Mouse (Mus musculus) kidney, embryonic 15.5 days (tissue): ENCODE measurements around the gene Col8a2. TPM values are rescaled to one million over a fixed set of nuclear protein-coding genes. Genes with fewer than 3 reads are reported as not detected.
A peak's percentile ranks its signal among the peaks of the same experiment; 100 is the strongest.

Experiments
- ATAC-seq: fragments of 200-750 bp; cut with Nextera tagmentation; replicated peaks from 2 replicates; pipeline ENCODE4 v1.8.0; 2017; ENCODE audit warnings: moderate TSS enrichment; ENCODE audit not compliant: low FRiP score
- H3K27ac ChIP-seq: fragments of 300-500 bp; sonication (generic); 2 replicates; pipeline ENCODE4 v1.5.1; 2015; ENCODE audit warnings: mild to moderate bottlenecking, inconsistent platforms
- H3K27me3 ChIP-seq: fragments of 300-500 bp; sonication (generic); 2 replicates; pipeline ENCODE4 v1.6.1; 2015; ENCODE audit warnings: inconsistent platforms
- H3K36me3 ChIP-seq: fragments of 300-500 bp; sonication (generic); 2 replicates; pipeline ENCODE4 v1.6.1; 2015; ENCODE audit warnings: inconsistent platforms
- H3K4me1 ChIP-seq: fragments of 300-500 bp; sonication (generic); 2 replicates; pipeline ENCODE4 v1.6.1; 2015; ENCODE audit warnings: inconsistent platforms
- H3K4me2 ChIP-seq: fragments of 300-500 bp; sonication (generic); 2 replicates; pipeline ENCODE4 v1.6.1; 2015; ENCODE audit warnings: moderate library complexity, mild to moderate bottlenecking, inconsistent platforms
- H3K4me3 ChIP-seq: fragments of 300-500 bp; sonication (generic); replicated peaks from 2 replicates; pipeline ENCODE4 v1.5.1; 2015; ENCODE audit warnings: mild to moderate bottlenecking, inconsistent platforms
- H3K9ac ChIP-seq: fragments of 300-500 bp; sonication (generic); 2 replicates; pipeline ENCODE4 v1.6.1; 2015; ENCODE audit warnings: mild to moderate bottlenecking, inconsistent platforms
- H3K9me3 ChIP-seq: fragments of 300-500 bp; sonication (generic); replicated peaks from 2 replicates; pipeline ENCODE4 v1.6.1; 2016; ENCODE audit warnings: inconsistent platforms
- WGBS: fragments of 180-500 bp; shearing (Covaris S2); methylation state at CpG from one replicate; pipeline ENCODE4 v1.1.7; 2015; ENCODE audit warnings: mixed read lengths; 5-methylcytosine and 5-hydroxymethylcytosine counted together
- polyA plus RNA-seq: library from polyadenylated mRNA; unstranded; fragments of >200 nt; fragmentation: Nextera tagmentation; extraction: Ambion mirVana; gene quantifications from 2 replicates; pipeline ENCODE4 v1.2.1, GENCODE M21; 2015

Col8a2 gene
- polyA plus RNA-seq, 1 experiment from 2014 or later: 15.2 TPM

GRCm38 (mm10) chr4:126287302-126287995 lies 856 bp downstream of the Col8a2 start:
- Histone ChIP-seq H3K4me2 (peak overlapping the region; percentile 82), H3K27ac (peak overlapping the region; percentile 28; the same call in 1 of the 2 replicates), H3K36me3 (no peaks in the 10 kb centered on the region), H3K4me3 (peak overlapping the region; percentile 52), H3K4me1 (peaks cover 35% of the 10 kb centered on the region), H3K27me3 (peaks cover 60% of the 10 kb centered on the region), H3K9ac (no peak overlapping the region), H3K9me3 (no peaks in the 10 kb centered on the region)
- 0 out of 2 replicates have a peak, but pooled peaks have one; percentile 7 for ATAC-seq
- WGBS: 26% methylated on average over 11 of the region's 11 CpGs

GRCm38 (mm10) chr4:126288085-126288666 lies 1.6 kb downstream of the Col8a2 start:
- H3K36me3 ChIP-seq: no peaks in the 10 kb centered on the region
- no peaks in the 10 kb centered on the region for H3K9me3 ChIP-seq
- 34% methylated on average over 17 of the region's 17 CpGs for WGBS
- no peak for ATAC-seq
- peak overlapping the region; percentile 52; the same call in 1 of the 2 replicates for H3K4me3 ChIP-seq
- H3K4me1 ChIP-seq: peaks cover 35% of the 10 kb centered on the region
- H3K4me2 ChIP-seq: peak overlapping the region; percentile 82
- H3K27ac ChIP-seq: peak overlapping the region; percentile 28; the same call in 1 of the 2 replicates
- H3K27me3 ChIP-seq: peaks cover 60% of the 10 kb centered on the region
- no peak overlapping the region for H3K9ac ChIP-seq

DNA sequence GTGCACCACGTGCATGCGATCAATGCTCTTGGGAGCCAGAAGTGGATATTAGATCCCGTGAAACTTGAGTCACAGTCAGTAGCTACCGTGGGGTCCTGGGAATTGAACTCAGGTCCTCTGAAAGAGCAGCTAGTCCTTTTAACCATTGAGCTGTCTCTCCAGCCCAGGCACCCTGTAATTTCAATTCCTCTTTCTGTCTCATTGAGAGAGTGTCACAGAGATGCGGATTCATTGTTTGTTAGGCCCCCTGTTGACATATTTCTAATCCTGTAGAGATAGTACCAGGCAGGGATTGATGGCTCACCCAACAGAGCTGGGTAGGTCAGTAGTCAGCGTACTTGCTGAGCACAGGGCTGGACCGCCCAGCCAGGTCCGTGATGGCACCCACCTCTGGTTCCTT lies 3.7 kb downstream of the Col8a2 start:
- 86% methylated on average over 8 of the region's 8 CpGs for WGBS
- no peak for ATAC-seq
- Histone ChIP-seq H3K9ac (no peak overlapping the region), H3K4me3 (no peak overlapping the region), H3K9me3 (no peaks in the 10 kb centered on the region), H3K27me3 (peaks cover 48% of the 10 kb centered on the region), H3K4me1 (peaks cover 35% of the 10 kb centered on the region), H3K36me3 (no peaks in the 10 kb centered on the region), H3K4me2 (no peak overlapping the region), H3K27ac (no peak overlapping the region)

- Histone ChIP-seq H3K4me2 (no peak overlapping the region), H3K9me3 (no peaks in the 10 kb centered on the region), H3K27ac (no peak overlapping the region), H3K4me1 (peaks cover 35% of the 10 kb centered on the region), H3K27me3 (peaks cover 51% of the 10 kb centered on the region), H3K36me3 (no peaks in the 10 kb centered on the region), H3K9ac (no peak overlapping the region), H3K4me3 (no peak overlapping the region)
- WGBS: 25% methylated on average over 13 of the region's 13 CpGs
- ATAC-seq: no peak
Measured at GRCm38 (mm10) chr4:126291196-126291595, 4.6 kb downstream of the Col8a2 start.

DNA sequence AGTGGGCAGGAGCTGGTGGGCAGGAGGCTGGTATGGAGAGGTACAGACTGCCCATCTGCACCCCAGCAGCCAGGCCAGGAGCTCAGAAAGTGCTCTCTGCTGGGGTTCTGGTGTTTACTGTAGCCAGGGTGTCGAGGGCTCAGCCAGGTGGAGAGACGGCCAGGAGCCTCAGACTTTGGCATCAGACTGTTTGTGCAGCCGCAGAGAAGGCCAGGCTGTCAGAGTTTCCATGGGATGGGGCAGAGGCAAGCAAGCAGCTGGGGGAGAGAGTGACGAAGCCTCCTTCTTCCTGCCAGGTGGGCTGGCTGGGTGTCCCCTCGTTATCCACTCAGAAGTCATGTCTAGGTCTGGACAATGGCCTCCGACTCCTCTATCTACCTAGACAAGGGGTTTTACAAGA lies 8.6 kb downstream of the Col8a2 start:
- no peak overlapping the region for H3K4me3 ChIP-seq
- no peak overlapping the region for H3K27ac ChIP-seq
- H3K4me1 ChIP-seq: peaks cover 23% of the 10 kb centered on the region
- no peak overlapping the region for H3K9ac ChIP-seq
- 72% methylated on average over 6 of the region's 6 CpGs for WGBS
- H3K4me2 ChIP-seq: no peak overlapping the region
- H3K9me3 ChIP-seq: no peaks in the 10 kb centered on the region
- H3K27me3 ChIP-seq: peaks cover 54% of the 10 kb centered on the region
- no peaks in the 10 kb centered on the region for H3K36me3 ChIP-seq
- ATAC-seq: no peak

DNA sequence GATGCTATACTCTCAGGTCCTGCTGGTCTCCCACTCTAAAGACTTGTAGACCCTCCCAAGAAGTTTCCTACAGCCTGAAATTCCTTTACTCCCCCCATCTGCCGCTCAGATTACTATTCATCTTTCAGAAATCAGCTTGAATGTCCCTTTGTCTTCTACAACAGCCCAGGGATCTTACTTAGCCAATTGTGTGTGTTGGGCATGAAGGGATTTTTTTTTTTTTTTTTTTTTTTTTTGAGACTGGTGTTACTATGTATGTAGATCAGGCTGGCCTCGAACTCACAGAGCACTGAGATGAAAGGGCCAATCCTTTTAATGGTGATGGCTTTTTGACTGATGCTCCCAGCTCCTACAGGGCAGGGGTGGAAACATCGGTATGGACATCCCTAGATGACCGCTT lies 9.3 kb downstream of the Col8a2 start:
- Histone ChIP-seq H3K4me1 (peaks cover 28% of the 10 kb centered on the region), H3K27me3 (peaks cover 58% of the 10 kb centered on the region), H3K4me3 (no peak overlapping the region), H3K27ac (no peak overlapping the region), H3K36me3 (no peaks in the 10 kb centered on the region), H3K9me3 (no peaks in the 10 kb centered on the region), H3K4me2 (peak overlapping the region; percentile 60; the same call in 1 of the 2 replicates), H3K9ac (0 out of 2 replicates have a peak overlapping the region, but pooled peaks have one; percentile 47)
- WGBS: 46% methylated on average over 4 of the region's 4 CpGs
- ATAC-seq: no peak

GRCm38 (mm10) chr4:126296617-126297101 lies 10.1 kb downstream of the Col8a2 start:
- H3K27me3 ChIP-seq: peaks cover 65% of the 10 kb centered on the region
- peak overlapping the region; percentile 47 for H3K9ac ChIP-seq
- peak; percentile 44; the same call in 1 of the 2 replicates for ATAC-seq

DNA sequence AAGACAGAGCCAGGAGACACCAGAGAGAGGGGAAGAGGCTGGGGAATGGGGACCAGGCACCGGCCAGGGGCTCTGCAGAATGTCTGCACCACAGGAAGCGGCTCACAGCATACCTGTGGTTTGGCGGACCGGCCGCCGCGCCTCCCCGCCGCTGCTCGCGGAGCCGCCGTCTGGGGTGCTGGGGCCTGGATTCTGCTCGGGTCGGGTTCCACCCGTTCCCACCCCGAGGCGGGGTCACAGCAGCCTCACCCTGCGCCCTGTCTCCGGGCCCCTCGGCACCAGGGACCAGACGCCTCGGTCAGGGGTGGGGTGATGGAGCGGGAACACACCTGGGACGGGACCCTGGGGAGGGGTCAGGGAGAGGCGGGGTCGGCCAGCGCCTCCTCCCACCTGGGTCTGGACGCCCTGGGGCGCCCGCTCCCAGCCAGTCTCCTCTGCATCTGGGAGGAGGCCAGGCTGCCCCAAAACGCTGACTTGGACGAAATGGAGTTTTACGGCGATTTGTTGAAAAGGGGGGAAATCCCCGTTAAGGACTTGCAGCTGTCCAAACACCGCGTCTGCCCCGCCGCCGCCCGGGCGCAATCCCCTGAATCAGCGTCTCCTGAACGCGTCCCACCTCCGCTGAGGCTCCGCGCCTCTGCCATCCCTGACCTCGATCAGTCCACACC lies 14.5 kb downstream of the Col8a2 start:
- Histone ChIP-seq H3K4me3 (peak overlapping the region; percentile 43), H3K36me3 (no peaks in the 10 kb centered on the region), H3K27ac (no peak overlapping the region), H3K4me1 (peaks cover 36% of the 10 kb centered on the region), H3K4me2 (peak overlapping the region; percentile 77), H3K9me3 (peaks cover 2% of the 10 kb centered on the region), H3K9ac (peak overlapping the region; percentile 25), H3K27me3 (peaks cover 69% of the 10 kb centered on the region)
- under 1% methylated on average over 49 of the region's 50 CpGs for WGBS
- peak; percentile 40; the same call in 1 of the 2 replicates for ATAC-seq

More at GRCm38 (mm10) chr4:126296617-126297101, 10.1 kb downstream of the Col8a2 start:
- H3K4me3 ChIP-seq: peak overlapping the region; percentile 30
- peaks cover 31% of the 10 kb centered on the region for H3K4me1 ChIP-seq
- no peaks in the 10 kb centered on the region for H3K36me3 ChIP-seq
- H3K27ac ChIP-seq: 0 out of 2 replicates have a peak overlapping the region, but pooled peaks have one; percentile 51
- peak overlapping the region; percentile 60 for H3K4me2 ChIP-seq
- 2% methylated on average over 34 of the region's 34 CpGs for WGBS
- H3K9me3 ChIP-seq: no peaks in the 10 kb centered on the region

DNA sequence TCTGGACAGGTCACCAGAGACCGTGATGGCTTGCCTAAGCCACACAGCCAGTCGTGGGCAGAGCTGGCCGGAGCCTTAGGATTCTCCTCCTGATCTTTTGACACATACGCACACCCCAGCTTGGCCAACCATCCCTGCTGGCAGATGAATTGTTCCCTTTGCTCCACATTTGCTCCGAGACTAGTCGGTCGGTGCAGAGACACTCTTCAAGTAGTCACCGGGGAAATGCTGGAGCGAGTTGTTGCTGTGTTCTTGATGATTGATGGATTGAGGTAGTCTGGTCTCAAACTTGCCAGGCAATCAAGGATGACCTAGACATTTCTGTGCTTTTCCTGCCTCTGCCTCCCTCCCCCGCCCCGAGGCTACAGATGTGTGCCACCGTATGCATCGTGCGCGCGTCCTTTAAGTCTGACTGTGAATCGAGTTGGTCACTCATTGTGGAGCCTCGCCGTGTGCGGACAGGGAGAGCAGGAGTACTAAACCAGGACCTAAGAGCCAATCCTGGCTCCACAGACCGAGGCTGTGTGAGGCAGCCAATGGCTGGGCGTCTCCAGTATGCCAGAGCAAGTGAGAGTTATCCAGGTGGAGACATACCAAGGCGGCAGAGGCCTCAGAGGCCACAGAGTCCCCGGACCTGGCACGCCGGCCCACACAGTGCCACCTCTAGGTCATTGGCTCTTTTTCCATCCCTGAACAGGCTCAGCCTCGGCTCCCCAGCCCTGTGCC lies 15.2 kb downstream of the Col8a2 start:
- ATAC-seq: 0 out of 2 replicates have a peak, but pooled peaks have one; percentile 27
- H3K4me1 ChIP-seq: peaks cover 30% of the 10 kb centered on the region
- no peaks in the 10 kb centered on the region for H3K36me3 ChIP-seq
- H3K9ac ChIP-seq: peak overlapping the region; percentile 25; the same call in 1 of the 2 replicates
- WGBS: 8% methylated on average over 27 of the region's 27 CpGs
- peak overlapping the region; percentile 77 for H3K4me2 ChIP-seq
- peaks cover 64% of the 10 kb centered on the region for H3K27me3 ChIP-seq
- H3K4me3 ChIP-seq: peak overlapping the region; percentile 43
- peaks cover 4% of the 10 kb centered on the region for H3K9me3 ChIP-seq
- H3K27ac ChIP-seq: no peak overlapping the region

GRCm38 (mm10) chr4:126303877-126304276 lies 17.3 kb downstream of the Col8a2 start:
- WGBS: 60% methylated on average over 4 of the region's 4 CpGs
- H3K27me3 ChIP-seq: peaks cover 44% of the 10 kb centered on the region
- H3K4me3 ChIP-seq: no peak overlapping the region
- H3K9ac ChIP-seq: no peak overlapping the region
- H3K9me3 ChIP-seq: peaks cover 4% of the 10 kb centered on the region
- ATAC-seq: no peak
- H3K4me2 ChIP-seq: no peak overlapping the region
- H3K4me1 ChIP-seq: peaks cover 22% of the 10 kb centered on the region
- no peaks in the 10 kb centered on the region for H3K36me3 ChIP-seq
- H3K27ac ChIP-seq: no peak overlapping the region

GRCm38 (mm10) chr4:126305428-126305827 lies 18.8 kb downstream of the Col8a2 start:
- Histone ChIP-seq H3K4me1 (peaks cover 28% of the 10 kb centered on the region), H3K4me3 (no peak overlapping the region), H3K27me3 (peaks cover 28% of the 10 kb centered on the region), H3K36me3 (no peaks in the 10 kb centered on the region), H3K4me2 (no peak overlapping the region), H3K9me3 (peaks cover 4% of the 10 kb centered on the region), H3K27ac (no peak overlapping the region), H3K9ac (no peak overlapping the region)
- no peak for ATAC-seq
- 90% methylated on average over 1 of the region's 1 CpGs for WGBS
